Mouse (Mus musculus) right cerebral cortex, postnatal 10 days (tissue): ENCODE measurements at regions not wholly inside any gene's neighbourhood (a gene's known extent, or its start where the extent isn't known, plus 50 kb on each side); places are given as distances from the start of the nearest gene placed in this dataset.

ENCODE experiments used
- DNase-seq, 2 experiments: peaks; one replicate each; pipeline ENCODE4 v3.0.0; 2021; ENCODE audit warnings: low spot score in 2 of 2

DNA sequence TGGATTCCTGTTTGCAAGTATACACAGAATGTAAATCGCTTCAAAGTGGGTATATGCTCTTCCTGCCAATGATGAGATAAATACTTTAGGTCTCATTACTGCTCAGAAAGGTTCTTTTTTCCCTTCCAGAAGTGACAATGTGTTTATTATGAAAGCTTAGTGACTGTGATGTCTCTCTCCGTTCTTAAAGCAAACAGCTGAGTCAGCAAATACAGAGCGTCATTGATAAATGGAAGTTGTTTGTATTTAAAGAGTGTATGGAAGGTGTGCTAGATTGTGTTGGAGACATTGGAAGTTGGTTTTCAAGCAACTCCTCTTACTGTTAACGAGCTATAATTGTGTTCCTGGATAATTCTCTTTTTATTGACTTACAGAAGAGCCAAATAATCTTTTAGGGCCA lies 408.0 kb downstream of the Prr30 start:
- no peak for DNase-seq

DNA sequence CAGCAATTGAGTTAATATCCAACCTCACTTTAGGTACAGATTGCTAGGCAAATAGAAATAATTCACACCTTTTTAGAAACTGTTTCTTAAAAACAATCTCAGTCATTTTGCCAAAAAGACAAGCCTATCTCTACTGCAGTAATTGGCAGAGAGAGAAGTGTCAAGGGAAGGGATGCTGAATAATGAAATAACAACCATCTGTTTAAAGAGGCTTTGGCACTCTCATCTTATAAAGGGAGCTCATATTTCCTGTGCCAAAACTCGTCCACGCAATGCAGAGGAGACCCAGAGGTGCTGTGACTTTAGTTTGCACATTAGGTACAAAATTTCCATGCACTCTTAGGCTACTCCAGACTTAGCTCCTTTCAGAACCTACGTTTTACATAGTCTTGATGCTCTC lies 418.2 kb downstream of the Prr30 start:
- no peak for DNase-seq

DNA sequence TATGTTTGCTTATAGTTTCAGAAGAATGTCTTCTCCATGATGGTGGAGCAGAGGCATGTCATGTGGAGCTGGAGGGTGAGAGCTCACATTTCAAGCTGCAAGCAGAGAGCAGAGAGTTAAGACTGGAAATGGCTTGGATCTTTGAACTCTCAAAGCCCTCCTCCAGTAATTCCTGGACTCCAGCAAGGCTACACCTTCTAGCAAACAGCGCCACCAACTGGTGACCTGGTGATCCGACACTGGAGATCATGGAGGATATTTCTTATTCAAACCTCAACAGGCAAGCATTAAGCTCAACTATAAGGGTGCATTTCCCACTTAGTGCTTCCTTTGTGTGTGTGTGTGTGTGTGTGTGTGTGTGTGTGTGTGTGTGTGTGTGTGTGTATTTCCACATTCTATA lies 446.2 kb downstream of the Prr30 start:
- no peak for DNase-seq

DNA sequence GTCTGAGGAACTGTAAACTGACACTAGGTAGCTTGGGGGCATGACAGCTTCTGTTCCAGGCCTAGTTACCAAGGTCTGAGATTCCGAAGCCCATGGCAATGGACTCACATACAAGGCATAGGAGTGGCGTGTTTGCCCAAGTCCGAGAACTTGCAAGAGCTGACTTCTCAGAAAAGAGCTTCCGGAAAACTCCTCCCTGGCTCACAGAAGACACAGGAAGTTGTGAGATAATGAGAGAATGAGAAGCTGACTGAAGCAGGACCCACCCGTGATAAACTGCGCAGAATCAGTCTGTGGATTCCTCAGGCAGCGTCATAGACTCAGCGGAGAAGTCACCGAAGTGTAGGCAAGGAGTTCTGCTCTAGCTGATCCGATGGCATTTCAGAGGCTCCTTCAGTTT lies 447.4 kb downstream of the Prr30 start:
- DNase-seq = no peak

DNA sequence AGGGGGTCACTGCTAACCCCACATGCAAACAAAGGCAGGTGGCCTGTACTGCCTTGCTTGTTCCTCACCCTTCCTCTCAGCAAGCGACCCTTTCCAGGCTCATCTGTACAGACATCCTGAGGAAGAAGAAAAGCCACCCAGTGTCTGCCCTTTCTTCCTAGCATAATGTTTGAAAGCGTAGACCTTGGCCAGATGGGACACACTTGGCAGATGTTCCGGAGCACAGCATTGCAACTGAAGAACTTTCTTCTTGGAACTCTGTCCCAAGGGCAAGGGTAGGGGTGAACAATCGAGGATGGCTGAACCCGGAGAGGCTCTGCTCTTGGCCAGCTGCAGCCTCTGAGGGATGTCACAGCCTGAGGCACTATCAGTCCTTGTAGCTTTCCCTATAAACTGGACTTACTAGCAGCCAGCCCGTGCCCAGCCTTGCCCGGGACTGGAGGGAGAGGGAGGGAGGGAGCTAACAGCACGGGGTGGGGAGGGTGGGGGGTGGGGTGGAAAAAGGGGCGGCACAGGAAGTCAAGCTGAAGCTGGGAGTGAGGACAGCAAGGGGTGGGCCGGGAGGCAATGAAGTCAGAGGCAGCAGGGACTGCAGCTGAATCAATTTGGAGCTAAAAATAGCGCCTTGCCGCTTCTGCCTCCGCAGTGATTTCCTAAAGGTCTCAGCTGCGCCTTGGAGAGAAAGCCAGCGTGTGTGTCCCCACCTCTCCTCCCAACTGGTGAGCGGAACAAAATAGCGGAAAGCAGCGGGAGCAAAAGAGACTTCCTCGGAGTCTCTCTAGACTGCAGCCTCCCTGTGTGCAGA lies 450.2 kb downstream of the Prr30 start:
- peak; percentile 80 to 88 for DNase-seq

DNA sequence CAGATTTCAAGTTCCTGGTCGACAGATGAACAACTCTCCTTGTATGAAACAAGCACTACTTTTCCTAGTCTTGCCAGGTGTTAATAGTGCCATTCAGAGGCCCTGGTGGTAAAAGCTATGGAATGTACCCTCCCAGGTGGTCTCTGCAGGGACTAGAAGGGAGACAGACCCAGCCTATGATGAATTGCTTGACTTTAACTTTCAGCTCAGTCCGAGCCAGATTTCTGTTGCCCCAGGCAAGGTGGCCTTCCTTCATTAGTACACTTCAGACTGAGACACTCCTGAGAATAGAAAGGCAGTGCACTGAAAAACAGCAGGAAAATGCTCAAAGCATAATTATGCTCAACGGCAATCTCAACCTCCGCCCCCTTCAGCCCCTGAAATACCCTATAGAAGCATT lies 450.8 kb upstream of the Klf12 start:
- DNase-seq = no peak

DNA sequence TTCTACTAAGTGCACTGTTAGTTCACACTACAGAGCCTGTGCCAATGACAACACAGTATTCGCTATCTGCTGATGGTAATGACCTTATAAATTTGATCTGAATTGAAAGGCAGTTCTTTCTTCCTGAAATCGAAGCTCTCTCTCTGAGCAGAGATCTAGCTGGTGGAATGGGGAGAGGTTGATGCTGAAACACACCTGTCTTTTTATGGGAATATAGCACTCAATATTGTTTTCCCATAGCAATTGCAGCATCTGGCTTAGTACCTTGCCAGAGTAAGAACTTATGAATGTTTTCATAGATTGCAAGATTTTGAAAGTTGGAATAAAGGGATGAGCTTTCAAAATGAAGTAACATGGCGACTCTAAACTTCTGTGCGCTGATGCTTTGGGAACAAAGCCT lies 444.0 kb upstream of the Klf12 start:
- DNase-seq = no peak

DNA sequence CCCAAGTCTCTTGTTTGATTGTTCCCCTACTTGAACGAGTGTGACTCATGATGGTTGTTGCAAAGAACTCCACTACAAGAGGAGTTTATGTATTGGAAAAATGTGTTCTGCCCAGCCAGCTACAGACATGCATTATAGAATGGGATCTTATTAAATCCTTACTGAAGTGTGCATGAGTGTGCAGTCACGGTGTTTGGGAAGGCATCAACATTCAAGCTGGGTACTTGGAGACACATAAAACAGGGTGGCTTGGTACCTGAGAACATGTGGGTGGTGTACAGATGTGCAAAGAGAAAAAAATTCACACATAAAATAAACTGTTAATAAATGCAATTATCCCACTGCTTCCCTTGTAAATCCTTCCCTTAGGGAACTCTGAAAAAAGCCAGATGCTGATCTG lies 443.2 kb upstream of the Klf12 start:
- no peak for DNase-seq

DNA sequence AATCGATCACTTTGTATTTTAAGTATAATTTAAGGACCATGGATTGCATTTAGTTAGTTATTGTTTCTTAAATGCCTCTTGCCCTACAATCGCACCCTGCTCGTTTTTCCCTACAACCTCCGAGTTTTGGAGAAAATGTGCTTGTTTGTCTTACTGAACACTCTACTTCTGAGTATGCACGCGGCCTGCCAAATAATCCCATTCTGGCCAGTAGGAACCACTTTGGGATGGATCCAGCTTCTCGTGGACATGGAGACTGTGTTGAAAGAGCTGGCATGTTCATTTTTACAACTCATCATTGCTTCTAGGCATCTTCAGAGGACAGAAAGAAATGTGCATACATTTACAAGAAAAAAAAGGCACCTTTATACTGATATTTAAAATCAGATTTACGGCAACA lies 440.5 kb upstream of the Klf12 start:
- peak in 1 of 2 experiments; percentile 25 for DNase-seq

DNA sequence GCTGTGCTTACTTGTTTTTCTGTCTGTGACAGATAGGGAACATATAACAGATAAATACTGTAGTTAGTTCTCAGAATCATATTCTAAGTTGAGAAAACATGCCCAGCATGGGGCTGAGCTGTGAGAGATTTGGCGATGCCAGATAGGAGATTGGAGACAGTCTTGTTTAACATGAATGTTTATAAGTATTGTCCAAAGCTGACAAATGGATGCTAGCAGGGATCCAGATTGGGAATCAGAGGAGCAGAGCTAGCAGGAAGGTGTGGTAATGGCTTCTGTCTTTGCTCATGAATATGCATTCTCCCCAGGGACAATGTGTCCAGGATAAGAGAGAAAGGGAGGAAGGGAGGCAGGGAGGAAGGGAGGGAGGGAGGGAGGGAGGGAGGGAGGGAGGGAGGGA lies 436.2 kb upstream of the Klf12 start:
- DNase-seq = no peak

DNA sequence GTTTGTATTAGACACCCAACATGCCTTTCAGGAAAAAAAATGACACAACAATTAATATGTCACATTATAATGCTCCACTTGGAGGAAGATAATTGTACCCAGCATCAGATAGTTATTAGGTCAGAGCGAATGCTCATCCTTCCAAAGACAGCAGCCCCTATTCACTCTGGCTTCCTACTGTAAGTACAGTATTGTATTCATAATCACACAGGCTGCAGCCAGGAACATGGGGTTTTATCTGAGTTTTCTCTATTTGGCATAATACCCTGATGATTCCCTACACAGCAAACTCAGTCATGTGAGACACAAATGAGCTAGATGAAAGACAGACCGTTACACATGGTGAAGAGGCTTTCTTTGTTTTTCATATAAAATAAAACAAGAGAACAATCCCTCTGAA lies 430.5 kb upstream of the Klf12 start:
- DNase-seq = no peak

DNA sequence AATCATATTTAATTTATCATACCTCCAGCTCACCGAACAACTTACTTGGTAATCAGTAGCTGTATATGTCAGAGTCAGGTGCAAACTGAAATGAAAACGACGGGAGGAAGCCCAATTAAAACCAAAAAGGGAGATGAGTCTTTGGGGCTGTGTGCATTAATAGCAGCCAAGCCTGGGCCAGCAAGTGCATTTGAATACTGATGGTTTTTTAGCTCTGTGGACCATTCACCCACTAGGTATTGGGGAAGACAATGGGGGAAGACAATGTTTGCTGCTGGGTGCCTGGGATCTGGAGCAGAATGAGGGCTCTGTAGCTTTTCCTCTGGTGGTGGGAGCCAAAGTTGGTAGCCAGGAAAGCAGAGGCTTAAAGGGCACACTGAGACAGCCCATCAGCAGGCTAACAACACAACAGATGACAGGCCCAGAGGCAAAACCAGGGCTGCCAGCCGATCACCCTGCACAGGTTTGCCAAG lies 429.6 kb upstream of the Klf12 start:
- no peak for DNase-seq

DNA sequence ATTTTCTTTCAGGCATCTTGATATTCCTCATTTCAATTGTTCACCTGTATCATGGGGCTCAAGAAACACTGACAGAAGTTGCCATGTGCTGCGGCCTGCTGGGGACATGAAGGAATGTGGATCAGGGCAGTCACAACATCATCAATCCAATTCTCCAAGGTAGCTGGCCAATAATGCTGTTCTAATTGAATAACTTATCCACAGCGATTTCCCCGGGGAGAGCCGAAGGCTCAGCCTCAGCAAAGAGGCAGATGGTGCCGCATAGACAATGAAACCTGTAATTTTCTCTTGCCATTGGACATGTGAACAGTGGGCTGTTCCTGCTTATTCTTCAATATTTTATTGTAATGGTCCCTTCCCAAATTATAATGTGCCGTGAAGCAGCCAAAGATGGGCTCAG lies 429.1 kb upstream of the Klf12 start:
- DNase-seq = no peak

DNA sequence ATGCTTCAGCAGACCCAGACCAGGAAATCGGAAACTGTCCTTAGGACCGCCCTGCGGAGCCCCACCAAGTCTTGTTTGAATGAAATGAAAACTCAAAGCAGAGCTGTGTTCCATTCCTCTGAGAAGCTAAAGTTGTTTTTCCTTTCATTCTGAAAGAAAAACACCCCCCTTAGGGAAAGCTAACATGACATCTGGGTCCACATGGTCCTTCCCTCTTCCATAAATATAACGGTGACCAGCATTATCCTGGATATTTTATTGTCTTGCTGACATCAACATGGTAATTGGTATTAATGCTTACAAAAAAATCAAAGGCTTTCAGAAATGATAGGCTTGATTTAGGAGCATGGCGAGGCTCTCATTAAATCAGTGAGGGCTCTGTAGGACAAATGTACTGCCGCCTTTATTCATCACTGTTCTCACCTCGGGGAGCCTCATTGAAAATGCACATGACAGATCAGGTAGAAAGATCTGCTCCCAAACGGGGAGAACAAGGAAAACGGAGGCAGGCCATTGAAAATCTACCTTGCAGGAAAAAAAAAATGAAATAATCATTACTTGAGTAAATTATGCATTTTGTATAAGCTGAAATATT lies 381.0 kb upstream of the Klf12 start:
- no peak for DNase-seq

DNA sequence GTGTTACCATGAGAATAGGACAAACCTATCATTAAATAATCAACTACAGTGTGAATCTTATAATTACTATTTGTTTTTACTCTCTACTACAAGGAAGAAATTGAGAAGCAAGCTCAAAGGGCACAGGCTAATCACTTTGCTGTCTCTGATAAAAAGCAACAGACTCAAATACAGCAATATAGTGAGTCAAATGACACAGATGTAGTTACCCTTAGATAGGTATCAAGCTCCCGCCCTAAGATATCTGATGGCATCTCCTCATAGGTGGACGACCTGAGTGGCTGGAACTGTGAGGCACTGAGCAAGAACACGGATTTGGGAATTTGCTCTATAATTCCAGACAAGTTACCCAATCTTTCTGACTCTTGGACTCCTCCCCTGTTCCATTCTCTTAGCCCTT lies 379.7 kb upstream of the Klf12 start:
- no peak for DNase-seq

DNA sequence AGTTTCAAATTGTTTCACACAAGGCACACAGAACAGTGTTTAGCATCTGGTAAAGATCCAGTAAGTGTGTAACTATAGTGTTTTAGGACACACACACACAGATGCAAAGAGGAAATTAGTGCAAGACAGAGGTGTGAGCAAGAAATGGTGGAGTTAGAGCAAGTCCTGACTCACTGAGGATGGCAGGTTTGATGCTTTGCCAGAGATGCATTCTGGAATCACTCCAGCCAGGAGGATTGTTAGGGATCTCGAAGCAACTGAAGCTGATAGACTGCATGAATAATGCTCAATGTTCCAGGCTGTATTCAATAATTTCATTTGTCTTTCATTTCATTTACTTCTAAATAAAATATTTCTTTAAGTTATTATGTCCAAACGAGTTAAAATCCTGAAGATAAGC lies 357.6 kb upstream of the Klf12 start:
- no peak for DNase-seq

DNA sequence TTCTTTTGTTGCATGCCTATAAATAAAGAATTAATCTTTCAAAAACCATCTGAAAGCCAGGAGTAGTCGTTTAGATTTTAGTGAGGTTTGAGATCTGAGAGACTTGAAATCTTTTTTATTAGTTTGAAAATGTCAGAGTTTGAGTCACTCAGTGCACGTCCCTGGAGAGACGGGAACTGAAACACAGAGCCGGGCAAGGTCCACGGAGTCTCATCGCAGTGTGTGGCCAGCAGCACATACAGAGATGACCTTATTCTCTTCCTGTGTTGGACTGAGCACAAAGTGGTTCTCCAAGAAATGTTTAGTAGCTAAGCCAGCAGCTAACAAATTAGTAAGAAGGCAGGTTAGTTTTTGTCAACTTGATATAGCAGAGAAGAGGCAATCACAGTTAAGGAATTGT lies 350.0 kb upstream of the Klf12 start:
- no peak for DNase-seq

DNA sequence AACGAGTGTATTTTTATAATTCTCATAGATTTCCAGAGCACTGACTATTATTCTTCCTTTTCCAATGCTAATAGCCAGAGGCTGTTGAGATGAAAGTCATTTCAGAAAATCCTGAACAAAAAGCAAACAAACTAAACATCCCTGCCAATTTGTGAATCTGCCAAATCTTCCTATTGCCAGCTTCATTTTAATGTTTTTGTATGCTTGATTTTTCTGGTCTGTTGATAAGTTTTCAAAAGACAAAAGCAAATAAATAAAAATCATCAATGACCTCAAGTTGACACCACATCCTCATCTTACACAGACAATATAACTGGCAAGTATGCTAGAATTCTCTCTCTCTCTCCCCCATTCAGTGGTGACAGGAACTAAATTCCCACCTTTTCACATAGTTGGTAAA lies 347.2 kb upstream of the Klf12 start:
- no peak for DNase-seq

DNA sequence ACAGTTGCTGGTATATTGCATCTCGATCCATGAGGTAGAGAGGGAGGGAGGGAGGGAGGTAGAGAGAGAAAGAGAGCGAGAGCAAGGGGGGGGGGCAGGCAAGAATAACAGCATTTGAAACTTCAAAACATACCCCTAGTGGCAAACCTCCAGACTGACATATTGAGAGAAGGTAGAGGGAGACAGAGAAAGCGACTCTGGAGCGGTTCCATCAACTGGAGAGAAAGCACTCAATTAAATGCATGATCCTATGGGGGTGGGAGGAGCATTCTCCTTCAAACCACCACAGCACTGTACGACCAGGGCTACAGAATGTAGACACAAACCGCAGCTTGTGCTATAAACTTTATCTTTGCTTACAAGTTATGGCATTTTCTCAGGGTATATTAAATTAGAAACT lies 345.7 kb upstream of the Klf12 start:
- no peak for DNase-seq

DNA sequence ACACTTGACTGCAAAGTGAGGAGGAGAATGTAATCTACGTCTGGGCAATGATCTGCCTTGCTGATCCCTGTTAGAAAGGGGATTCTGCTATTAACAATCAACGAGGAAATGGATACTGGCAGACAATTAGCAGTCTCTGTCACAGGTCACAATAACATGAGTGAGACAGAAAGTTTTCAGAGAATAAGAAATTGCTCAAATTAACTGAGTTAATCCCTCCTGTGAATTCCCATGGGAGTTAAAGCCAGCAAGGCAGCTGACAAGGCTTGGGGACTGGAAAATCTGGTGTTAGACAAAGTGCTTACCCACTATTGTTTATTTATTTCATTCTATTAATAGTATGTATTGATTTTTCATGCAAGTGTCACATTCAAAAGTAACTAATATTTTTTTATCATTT lies 343.0 kb upstream of the Klf12 start:
- no peak for DNase-seq

DNA sequence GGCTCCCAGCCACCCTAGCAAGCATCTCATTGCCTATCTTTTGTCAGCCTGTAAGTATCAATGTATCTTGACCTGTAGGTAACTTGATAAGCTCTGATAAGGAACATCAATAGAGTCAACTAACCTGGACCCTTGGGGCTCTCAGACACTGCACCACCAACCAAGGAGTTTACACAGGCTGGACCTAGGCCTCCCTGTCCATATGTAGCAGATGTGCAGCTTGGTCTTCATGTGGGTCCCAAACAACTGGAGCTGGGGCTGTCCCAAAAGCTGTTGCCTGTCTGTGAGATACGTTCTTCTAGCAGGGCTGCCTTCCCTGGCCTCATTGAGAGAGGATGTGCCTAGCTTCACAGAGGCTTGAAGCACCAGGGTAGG lies 335.2 kb upstream of the Klf12 start:
- DNase-seq = no peak

DNA sequence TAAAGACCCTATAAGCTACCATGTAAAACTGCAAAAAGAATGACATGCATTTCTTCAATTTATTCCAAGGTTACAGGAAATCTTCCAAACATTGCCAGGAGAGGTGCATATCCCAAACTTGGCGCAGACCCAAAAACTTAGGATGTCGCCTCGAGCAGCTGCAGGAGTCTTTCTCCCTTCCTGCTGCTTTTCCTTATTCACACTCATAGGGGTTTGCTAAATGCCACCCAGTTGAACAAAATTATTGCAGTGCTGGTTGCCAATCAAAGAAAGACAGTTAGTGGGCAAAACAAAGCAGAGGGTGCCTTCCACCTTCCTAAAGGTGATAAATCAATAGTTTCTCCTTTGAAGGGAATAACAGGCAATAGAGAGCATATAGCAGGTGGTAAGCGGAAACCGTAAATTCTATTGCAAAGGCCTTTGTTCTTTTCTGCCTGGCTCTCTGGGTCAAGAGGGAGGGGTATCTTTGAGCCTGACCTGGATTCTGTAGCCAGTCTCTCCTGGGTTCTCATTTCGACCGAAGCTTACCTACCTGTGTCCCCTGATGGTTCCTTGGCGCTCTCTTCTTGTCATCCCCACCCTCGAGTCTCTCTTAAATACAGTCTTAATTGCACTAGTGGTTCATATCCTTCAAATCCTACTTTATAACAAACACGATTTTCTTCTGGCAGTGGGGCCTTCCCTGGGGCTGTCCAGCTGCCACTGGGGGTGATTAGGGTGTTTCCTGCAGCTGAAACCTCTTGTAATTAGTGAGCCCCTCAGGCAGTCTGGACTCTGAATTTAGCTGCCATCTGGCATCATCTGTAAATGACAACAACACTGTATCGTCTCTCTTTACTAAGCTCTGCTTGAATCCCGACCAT lies 334.5 kb upstream of the Klf12 start:
- peak; percentile 16 to 23 for DNase-seq
